Mouse (Mus musculus) midbrain, embryonic 13.5 days (tissue): Measurements from ENCODE around the gene St8sia2. TPM values are rescaled to one million over a fixed set of nuclear protein-coding genes. Genes with fewer than 3 reads are reported as not detected.
A peak's percentile ranks its signal among the peaks of the same experiment; 100 is the strongest.

ENCODE experiments used
- ATAC-seq: fragments of 200-750 bp; cut with Nextera tagmentation; 2 replicates; pipeline ENCODE4 v1.8.0; 2017; ENCODE audit warnings: mild to moderate bottlenecking, moderate TSS enrichment, moderate library complexity
- H3K27ac ChIP-seq: fragments of 300-500 bp; sonication (generic); 2 replicates; pipeline ENCODE4 v1.5.1; 2015; ENCODE audit warnings: inconsistent platforms, mild to moderate bottlenecking, moderate library complexity
- H3K27me3 ChIP-seq: fragments of 300-500 bp; sonication (generic); 2 replicates; pipeline ENCODE4 v1.6.1; 2015; ENCODE audit warnings: mild to moderate bottlenecking, inconsistent platforms
- H3K36me3 ChIP-seq: fragments of 300-500 bp; sonication (generic); 2 replicates; pipeline ENCODE4 v1.6.1; 2015; ENCODE audit warnings: mild to moderate bottlenecking, inconsistent platforms
- H3K4me1 ChIP-seq: fragments of 300-500 bp; sonication (generic); replicated peaks from 2 replicates; pipeline ENCODE4 v1.6.1; 2015; ENCODE audit warnings: inconsistent platforms
- H3K4me2 ChIP-seq: fragments of 300-500 bp; sonication (generic); replicated peaks from 2 replicates; pipeline ENCODE4 v1.6.1; 2015; ENCODE audit warnings: moderate library complexity, mild to moderate bottlenecking, inconsistent platforms
- H3K4me3 ChIP-seq: fragments of 300-500 bp; sonication (generic); replicated peaks from 2 replicates; pipeline ENCODE4 v1.5.1; 2015; ENCODE audit warnings: mild to moderate bottlenecking, inconsistent platforms
- H3K9ac ChIP-seq: fragments of 300-500 bp; sonication (generic); replicated peaks from 2 replicates; pipeline ENCODE4 v1.6.1; 2015; ENCODE audit warnings: mild to moderate bottlenecking, inconsistent platforms
- H3K9me3 ChIP-seq: fragments of 300-500 bp; sonication (generic); 2 replicates; pipeline ENCODE4 v1.6.1; 2016; ENCODE audit warnings: mild to moderate bottlenecking, inconsistent platforms
- WGBS: fragments of 180-500 bp; shearing (Covaris S2); methylation state at CpG from one replicate; pipeline ENCODE4 v1.1.7; 2015; 5-methylcytosine and 5-hydroxymethylcytosine counted together
- polyA plus RNA-seq: library from polyadenylated mRNA; unstranded; fragments of >200 nt; fragmentation: Nextera tagmentation; extraction: Ambion mirVana; gene quantifications from 2 replicates; pipeline ENCODE4 v1.2.1, GENCODE M21; 2015

Gene St8sia2
- polyA plus RNA-seq, 1 experiment from 2014 or later = 81.0 TPM

DNA sequence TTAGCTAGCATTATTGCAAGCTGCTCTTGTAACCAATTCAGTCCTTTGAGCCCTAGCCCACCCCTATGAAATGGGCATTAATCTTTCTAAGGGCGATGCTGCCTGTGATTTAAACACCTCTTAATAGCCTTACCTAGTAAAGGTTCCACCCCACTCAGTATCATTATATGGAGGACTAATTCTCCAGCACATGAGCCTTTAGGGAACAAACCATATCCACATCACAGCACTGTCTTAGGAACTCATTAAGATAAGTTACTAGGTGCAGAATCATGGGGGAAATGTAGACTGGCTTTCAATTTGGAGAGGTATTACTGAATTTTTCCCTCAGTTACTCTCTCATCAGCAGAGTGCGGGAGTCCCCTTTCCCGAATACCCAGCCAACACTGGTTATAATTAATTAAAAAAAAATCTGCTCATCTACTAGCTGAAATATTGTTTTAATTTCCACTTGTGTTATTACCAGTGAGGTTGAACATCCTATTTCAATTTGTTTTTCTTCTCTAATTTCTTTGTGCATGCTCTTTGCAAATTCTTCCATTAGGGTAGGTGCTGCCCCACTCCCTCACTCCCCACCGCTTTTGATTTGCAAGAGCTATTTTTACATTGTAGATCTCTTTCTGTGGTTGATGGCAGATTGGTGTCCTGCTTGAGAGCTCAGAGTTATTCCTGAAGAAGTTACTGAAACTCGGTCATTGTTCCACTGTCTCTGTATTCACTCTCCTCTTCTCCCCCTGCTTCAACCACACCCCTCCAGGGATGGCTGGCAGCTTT, 103.9 kb downstream of the St8sia2 start:
- WGBS = 78% methylated on average over 5 of the region's 5 CpGs
- H3K9ac ChIP-seq = no peak overlapping the region
- H3K4me2 ChIP-seq = no peak overlapping the region
- no peak overlapping the region for H3K4me3 ChIP-seq
- ATAC-seq = no peak
- H3K36me3 ChIP-seq = no peaks in the 10 kb centered on the region
- H3K9me3 ChIP-seq = no peaks in the 10 kb centered on the region
- H3K27me3 ChIP-seq = peaks cover 4% of the 10 kb centered on the region; the same call in 1 of the 2 replicates
- no peak overlapping the region for H3K27ac ChIP-seq
- peaks cover 13% of the 10 kb centered on the region for H3K4me1 ChIP-seq

- 22% methylated on average over 6 of the region's 6 CpGs for WGBS
- Histone ChIP-seq H3K4me2 (no peak overlapping the region), H3K9ac (no peak overlapping the region; the same call in 1 of the 2 replicates), H3K36me3 (no peaks in the 10 kb centered on the region), H3K9me3 (no peaks in the 10 kb centered on the region), H3K27me3 (peaks cover 7% of the 10 kb centered on the region; the same call in 1 of the 2 replicates), H3K4me3 (no peak overlapping the region), H3K4me1 (peaks cover 18% of the 10 kb centered on the region), H3K27ac (no peak overlapping the region)
- no peak for ATAC-seq
Observed at GRCm38 (mm10) chr7:73894506-73894905, 119.0 kb downstream of the St8sia2 start.

GRCm38 (mm10) chr7:73891830-73892229, 121.7 kb downstream of the St8sia2 start:
- Histone ChIP-seq H3K9ac (no peak overlapping the region), H3K9me3 (no peaks in the 10 kb centered on the region), H3K4me2 (no peak overlapping the region), H3K36me3 (no peaks in the 10 kb centered on the region), H3K4me3 (no peak overlapping the region), H3K27me3 (peaks cover 4% of the 10 kb centered on the region; the same call in 1 of the 2 replicates), H3K27ac (no peak overlapping the region), H3K4me1 (peaks cover 18% of the 10 kb centered on the region)
- no peak for ATAC-seq
- 90% methylated on average over 5 of the region's 5 CpGs for WGBS

GRCm38 (mm10) chr7:73890891-73891610, 122.4 kb downstream of the St8sia2 start:
- Histone ChIP-seq H3K9me3 (no peaks in the 10 kb centered on the region), H3K27ac (no peak overlapping the region), H3K4me1 (peaks cover 18% of the 10 kb centered on the region), H3K9ac (no peak overlapping the region), H3K36me3 (no peaks in the 10 kb centered on the region), H3K4me3 (no peak overlapping the region), H3K27me3 (no peaks in the 10 kb centered on the region), H3K4me2 (no peak overlapping the region)
- ATAC-seq = no peak
- 73% methylated on average over 9 of the region's 9 CpGs for WGBS

DNA sequence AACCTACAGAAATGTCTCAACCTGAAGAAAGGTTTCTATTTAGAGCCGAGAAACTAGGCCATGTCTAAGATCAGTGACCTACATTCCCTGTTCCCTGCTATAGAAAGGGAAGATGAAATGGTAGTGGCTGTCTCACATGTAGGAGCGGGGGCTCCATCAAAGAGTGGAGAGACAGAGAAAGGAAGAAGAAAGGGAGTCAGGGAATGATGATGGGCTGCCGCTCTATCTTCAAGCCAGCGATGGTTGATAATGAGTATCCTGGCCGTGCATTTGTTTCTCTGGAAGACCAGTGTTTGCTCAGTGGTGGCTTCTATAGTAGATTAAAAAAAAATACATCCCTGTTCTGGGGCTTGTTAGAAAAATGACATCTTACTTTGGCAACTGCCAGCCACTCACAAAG, 123.0 kb downstream of the St8sia2 start:
- no peak overlapping the region for H3K27ac ChIP-seq
- 87% methylated on average over 5 of the region's 5 CpGs for WGBS
- 0 out of 2 replicates have a peak, but pooled peaks have one; percentile 24 for ATAC-seq

More for the DNA sequence above, 123.0 kb downstream of the St8sia2 start:
- Histone ChIP-seq H3K4me1 (peaks cover 18% of the 10 kb centered on the region), H3K27me3 (no peaks in the 10 kb centered on the region), H3K9me3 (no peaks in the 10 kb centered on the region), H3K4me2 (no peak overlapping the region), H3K9ac (no peak overlapping the region), H3K36me3 (no peaks in the 10 kb centered on the region), H3K4me3 (no peak overlapping the region)
